Mouse (Mus musculus) erythroid progenitor cell, adult 5-6 weeks (primary cell): ENCODE data around the gene Babam2. TPM values are rescaled to one million over a fixed set of nuclear protein-coding genes. Genes with fewer than 3 reads are reported as not detected.

Experiments used
- ATAC-seq: replicated peaks from 2 replicates; pipeline ENCODE4 v1.8.0; 2016; ENCODE audit warnings: moderate number of reproducible peaks, mild to moderate bottlenecking, moderate TSS enrichment, inconsistent platforms; ENCODE audit not compliant: poor library complexity, low FRiP score, severe bottlenecking
- total RNA-seq, 2 experiments: library from RNA; stranded (forward) in 1 of 2; stranded (reverse) in 1 of 2; fragments of 150-400 nt in 1 of 2; fragments of 186-747, 209-891 nt in 1 of 2; gene quantifications; 2 replicates each; pipeline versions ENCODE4 v1.2.3 to v1.2.4; 2015 to 2017; ENCODE audit warnings: low replicate concordance in 2 of 2

Babam2 gene
- total RNA-seq, 2 experiments from 2014 or later = 31.0 to 46.9 TPM

- no peak for ATAC-seq
These were observed 436.1 kb downstream of the Babam2 start for GRCm38 (mm10) chr5:32133549-32134004.

GRCm38 (mm10) chr5:32134051-32134732 is 436.7 kb downstream of the Babam2 start:
- no peak for ATAC-seq

Other genes starting within 250 kb of the Babam2 start
- 4.7 and 12.6 TPM in 2 replicates for gene Zfp512, start 245.3 kb upstream of the Babam2 start, total RNA-seq (2015; ENCODE audit: low replicate concordance)
- 14.2 and 33.2 TPM in 2 replicates for gene Zfp512, start 245.3 kb upstream of the Babam2 start, total RNA-seq (2017; ENCODE audit: low replicate concordance)
- gene 4930548H24Rik, start 211.9 kb upstream of the Babam2 start, total RNA-seq (2015; ENCODE audit: low replicate concordance) = not detected in 2 replicates
- not detected in 2 replicates for gene 4930548H24Rik, start 211.9 kb upstream of the Babam2 start, total RNA-seq (2017; ENCODE audit: low replicate concordance)
- gene Gpn1, start 202.9 kb upstream of the Babam2 start, total RNA-seq (2015; ENCODE audit: low replicate concordance) = 1.3 and 6.1 TPM in 2 replicates
- 1.4 TPM in 1 of 2 replicates, not detected in the other for gene Gpn1, start 202.9 kb upstream of the Babam2 start, total RNA-seq (2017; ENCODE audit: low replicate concordance)
- gene Slc4a1ap, start 170.7 kb upstream of the Babam2 start, total RNA-seq (2015; ENCODE audit: low replicate concordance) = 17.3 and 39.8 TPM in 2 replicates
- 29.6 and 41.9 TPM in 2 replicates for gene Slc4a1ap, start 170.7 kb upstream of the Babam2 start, total RNA-seq (2017; ENCODE audit: low replicate concordance)
- gene Supt7l, start 169.9 kb upstream of the Babam2 start, total RNA-seq (2015; ENCODE audit: low replicate concordance) = 12.6 TPM in 2 replicates
- gene Supt7l, start 169.9 kb upstream of the Babam2 start, total RNA-seq (2017; ENCODE audit: low replicate concordance) = 5.9 and 14.6 TPM in 2 replicates
- gene Mrpl33, start 100.7 kb upstream of the Babam2 start, total RNA-seq (2015; ENCODE audit: low replicate concordance) = 109 and 117 TPM in 2 replicates
- gene Mrpl33, start 100.7 kb upstream of the Babam2 start, total RNA-seq (2017; ENCODE audit: low replicate concordance) = 34.1 and 76.0 TPM in 2 replicates
- gene Rbks, start 57 bp upstream of the Babam2 start, total RNA-seq (2015; ENCODE audit: low replicate concordance) = 18.0 and 27.7 TPM in 2 replicates
- 7.6 and 17.1 TPM in 2 replicates for gene Rbks, start 57 bp upstream of the Babam2 start, total RNA-seq (2017; ENCODE audit: low replicate concordance)